Mouse (Mus musculus) central nervous system, embryonic 11.5 days (tissue): ENCODE results near the gene Med28. TPM values are rescaled to one million over a fixed set of nuclear protein-coding genes. Genes with fewer than 3 reads are reported as not detected.

Experiments
- polyA plus RNA-seq: library from polyadenylated mRNA; depleted of rRNA; stranded (reverse); fragments of >200 nt; gene quantifications from 2 replicates; pipeline ENCODE4 v1.2.3, GENCODE M21; 2012; rRNA removed

Med28 gene
- 122 and 140 TPM in 2 replicates for polyA plus RNA-seq

DNA sequence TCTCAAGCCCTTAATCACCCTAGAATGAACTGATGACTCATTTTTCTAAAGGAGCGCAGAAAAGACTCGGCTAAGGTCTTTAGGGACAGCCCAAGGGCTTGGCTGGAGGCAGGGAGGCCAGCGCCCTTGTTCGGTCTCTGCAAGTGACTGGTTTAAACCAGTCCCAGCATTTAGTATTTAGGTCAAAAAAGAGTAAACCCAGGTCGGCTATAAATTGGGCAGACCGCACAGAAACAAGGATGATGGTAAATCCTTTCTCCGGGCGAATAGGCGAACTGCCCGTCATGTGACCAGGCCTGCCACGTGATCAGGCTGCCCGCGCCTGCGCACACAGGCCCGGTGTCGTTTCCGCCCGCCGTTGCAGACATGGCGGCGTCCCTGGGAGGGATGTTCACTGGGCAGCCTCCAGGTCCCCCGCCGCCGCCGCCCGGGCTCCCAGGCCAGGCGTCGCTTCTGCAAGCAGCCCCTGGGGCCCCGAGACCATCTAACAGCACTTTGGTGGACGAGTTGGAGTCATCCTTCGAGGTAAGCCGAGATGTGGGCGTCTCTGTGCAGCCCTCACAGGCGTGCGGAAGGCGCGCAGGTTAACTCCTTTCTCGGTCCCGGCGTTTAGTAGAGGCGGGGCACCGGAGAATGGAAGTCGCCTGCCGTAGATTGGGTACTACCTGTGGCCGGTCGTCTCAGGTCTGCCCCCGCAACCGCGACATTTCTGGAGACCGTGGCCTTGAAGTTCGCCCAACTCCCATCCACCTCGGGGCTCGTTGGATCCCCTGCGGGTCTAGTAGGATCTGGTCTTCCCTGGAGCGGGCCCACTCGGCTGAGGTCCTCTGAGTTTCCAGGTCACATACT lies at the start of gene Med28:
Med28 (plus strand) TSS at position 270 of the 849 bp plus-strand sequence.

DNA sequence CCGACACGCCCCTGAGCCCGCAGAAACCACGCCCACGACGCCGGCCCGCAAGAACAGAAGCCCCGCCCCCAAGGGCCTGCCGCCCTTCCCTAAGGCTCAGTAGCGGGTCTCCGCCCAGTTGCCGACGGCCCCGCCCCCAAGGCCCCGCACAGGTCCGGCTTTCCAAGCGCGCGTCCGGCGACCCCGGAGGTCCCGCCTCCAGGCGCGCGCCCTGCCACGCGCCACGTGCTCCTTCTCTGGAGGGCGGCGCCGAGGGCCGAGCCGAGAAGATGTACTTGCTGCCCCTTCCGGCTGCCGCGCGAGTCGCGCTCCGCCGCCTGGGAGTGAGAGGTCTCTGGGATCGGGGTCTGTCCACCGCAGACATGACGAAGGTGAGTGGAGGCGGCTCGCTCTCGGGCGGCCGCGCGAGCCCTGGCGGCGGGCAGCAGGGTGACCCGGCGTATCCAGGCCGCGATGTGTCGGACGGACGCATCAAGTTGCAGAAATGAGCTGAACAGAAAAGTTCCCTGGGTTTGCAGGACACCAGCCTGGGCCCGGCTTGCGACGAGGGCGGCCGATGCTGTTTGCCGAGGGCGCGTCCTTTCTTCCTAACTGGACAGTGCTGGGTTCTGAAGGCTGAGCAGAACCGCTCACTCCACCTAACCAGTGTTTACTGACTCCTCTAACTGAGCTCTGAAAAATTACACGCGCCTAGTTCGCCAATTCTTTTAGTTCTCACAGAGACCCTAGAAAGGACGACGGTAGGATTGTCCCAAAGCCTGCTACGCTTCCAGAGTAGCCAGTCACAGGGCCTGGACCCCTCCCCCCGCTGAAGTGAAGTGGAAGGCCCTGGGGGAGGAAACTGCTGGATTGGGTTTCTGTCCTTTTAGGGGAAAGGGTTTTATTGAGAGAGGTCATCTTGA lies 26.6 kb upstream of the Med28 start, which contains the start of gene Lap3:
Lap3 (plus strand) TSS at position 184 of the 902 bp plus-strand sequence.

Other genes with a start within 250 kb of the Med28 start
- gene Qdpr, start 70.0 kb upstream of the Med28 start, polyA plus RNA-seq, result 68.8 and 86.3 TPM in 2 replicates
- gene Clrn2, start 66.5 kb upstream of the Med28 start, polyA plus RNA-seq, result 0.05 and 0.09 TPM in 2 replicates
- gene Lap3, start 26.9 kb upstream of the Med28 start, polyA plus RNA-seq, result 59.1 and 109 TPM in 2 replicates
- 0.76 and 0.83 TPM in 2 replicates for gene Fam184b, start 119.4 kb downstream of the Med28 start, polyA plus RNA-seq
- 47.9 and 53.5 TPM in 2 replicates for gene Ncapg, start 149.7 kb downstream of the Med28 start, polyA plus RNA-seq